Mouse (Mus musculus): ENCODE data around the gene Alkbh2. TPM values are rescaled to one million over a fixed set of nuclear protein-coding genes. Genes with fewer than 3 reads are reported as not detected.

The Alkbh2 gene
- polyA plus RNA-seq, 1 experiment from 2014 or later, result 12.9 TPM

Other genes with a start within 250 kb of the Alkbh2 start
- gene Coro1c, start 219.5 kb downstream of the Alkbh2 start, polyA plus RNA-seq (2016; fragmentation: Nextera tagmentation; extraction: Ambion mirVana), result 178 and 198 TPM in 2 replicates
- 15.6 and 17.9 TPM in 2 replicates for gene Ssh1, start 134.3 kb downstream of the Alkbh2 start, polyA plus RNA-seq (2016; fragmentation: Nextera tagmentation; extraction: Ambion mirVana)
- not detected in 2 replicates for gene Dao, start 124.5 kb downstream of the Alkbh2 start, polyA plus RNA-seq (2016; fragmentation: Nextera tagmentation; extraction: Ambion mirVana)
- gene Usp30, start 62.8 kb downstream of the Alkbh2 start, polyA plus RNA-seq (2016; fragmentation: Nextera tagmentation; extraction: Ambion mirVana), result 11.9 and 12.9 TPM in 2 replicates
- gene Svop, start 36.6 kb downstream of the Alkbh2 start, polyA plus RNA-seq (2016; fragmentation: Nextera tagmentation; extraction: Ambion mirVana), result 4.2 and 4.4 TPM in 2 replicates
- 76.0 and 76.1 TPM in 2 replicates for gene Ung, start 2.2 kb upstream of the Alkbh2 start, polyA plus RNA-seq (2016; fragmentation: Nextera tagmentation; extraction: Ambion mirVana)
- 3.2 and 4.4 TPM in 2 replicates for gene Acacb, start 18.3 kb upstream of the Alkbh2 start, polyA plus RNA-seq (2016; fragmentation: Nextera tagmentation; extraction: Ambion mirVana)
- gene Foxn4, start 145.6 kb upstream of the Alkbh2 start, polyA plus RNA-seq (2016; fragmentation: Nextera tagmentation; extraction: Ambion mirVana), result 1.00 and 1.1 TPM in 2 replicates
- 0.94 and 1.2 TPM in 2 replicates for gene Myo1h, start 160.9 kb upstream of the Alkbh2 start, polyA plus RNA-seq (2016; fragmentation: Nextera tagmentation; extraction: Ambion mirVana)

Measured in embryonic facial prominence, embryonic 10.5 days (tissue).